In genomic region chr4:10912611-10913301, GRCm38 (mm10) we compare ENCODE assay signal across 8 mouse cellular contexts. TPM values are rescaled to one million over a fixed set of nuclear protein-coding genes. Genes with fewer than 3 reads are reported as not detected.
DNase-seq lines count a peak whose midpoint lies in the region; ATAC-seq lines count a peak whose summit lies in the region.

No protein-coding gene starts in this region.

- WGBS in hindbrain, embryonic 13.5 days: 29% methylated on average over 7 of the region's 7 CpGs

- no peak overlapping the region for H3K4me2 ChIP-seq in hindbrain, embryonic 13.5 days

- H3K9me3 ChIP-seq in hindbrain, embryonic 13.5 days: no peaks in the 10 kb centered on the region

- H3K4me3 ChIP-seq in hindbrain, embryonic 13.5 days: no peak overlapping the region

- no peaks in the 10 kb centered on the region for H3K36me3 ChIP-seq in hindbrain, embryonic 13.5 days

- peak; percentile 90 for ATAC-seq in frontal cortex, adult (ENCODE audit: low TSS enrichment)
- peak; percentile 93 for ATAC-seq in hindbrain, embryonic 13.5 days (ENCODE audit: low FRiP score)

- H3K27ac ChIP-seq in hindbrain, embryonic 13.5 days: no peak overlapping the region

- no peaks in the 10 kb centered on the region for H3K4me1 ChIP-seq in hindbrain, embryonic 13.5 days (replicated peaks)

- peak; percentile 77 for DNase-seq in Muller cell, postnatal 12 days (ENCODE audit: inconsistent ontology term)
- peak; percentile 77 for DNase-seq in cerebellum, adult 8-10 months
- DNase-seq in layer of hippocampus, postnatal 10 days (ENCODE audit: low spot score in 2 of 2): peak; percentile 96 to 97
- peak; percentile 96 for DNase-seq in lung, postnatal 14 days
- peak; percentile 87 for DNase-seq in retina, postnatal 1 day
- DNase-seq in thymus, postnatal 36 days: peak; percentile 88 to 93

- no peak overlapping the region for H3K9ac ChIP-seq in hindbrain, embryonic 13.5 days

- H3K27me3 ChIP-seq in hindbrain, embryonic 13.5 days: no peaks in the 10 kb centered on the region

RNA-seq across cellular contexts. Expression of gene 2610301B20Rik, which starts 38.5 kb away (rescaled TPM):
- polyA plus RNA-seq in hindbrain, embryonic 13.5 days (2015; fragmentation: Nextera tagmentation; extraction: Ambion mirVana): 44.4 and 45.0 TPM in 2 replicates
- total RNA-seq in layer of hippocampus, postnatal 10 days (2021): 10 to 100 TPM; 26.2 to 27.5 TPM
